Mouse (Mus musculus) CH12.LX (cell line): Measurements from ENCODE around the gene Rragd.

ENCODE experiments used
- CTCF ChIP-seq, 2 experiments: IDR thresholded peaks in 1 of 2; conservative IDR thresholded peaks in 1 of 2; 2 replicates each; pipeline ENCODE4 v1.5.1; 2011 to 2012; ENCODE audit warnings: low read depth in 2 of 2, low read length in 2 of 2, improper control_type of control experiment in 1 of 2, inconsistent platforms in 1 of 2, mild to moderate bottlenecking in 1 of 2, moderate library complexity in 1 of 2
- JUND ChIP-seq: conservative IDR thresholded peaks from 2 replicates; pipeline ENCODE4 v1.6.1; 2011; ENCODE audit warnings: low read depth, low read length, improper control_type of control experiment
- MAX ChIP-seq: IDR thresholded peaks from 2 replicates; pipeline ENCODE4 v1.6.1; 2011; ENCODE audit warnings: low read length, improper control_type of control experiment
- MXI1 ChIP-seq: IDR thresholded peaks from 2 replicates; pipeline ENCODE4 v1.6.1; 2011; ENCODE audit warnings: mild to moderate bottlenecking, low read depth, low read length, improper control_type of control experiment
- USF1 ChIP-seq: IDR thresholded peaks from 2 replicates; pipeline ENCODE4 v1.6.1; 2014; ENCODE audit warnings: low read depth, mild to moderate bottlenecking, inconsistent platforms, low read length, improper control_type of control experiment

GRCm38 (mm10) chr4:33066223-33066960 is 83.6 kb downstream of the Rragd start:
- TF ChIP-seq CTCF (conservative IDR thresholded peaks at IDR 0.05 in 1 of 2, IDR thresholded peaks at IDR 0.05 in 1 of 2; ENCODE audit: low read depth in 2 of 2, low read length in 2 of 2) (no peak), USF1 (no peak), JUND (no peak), MAX (no peak), MXI1 (no peak)
